Mouse (Mus musculus) kidney, postnatal 36 days (tissue): ENCODE data around the gene Rps18.

Experiments
- DNase-seq, 2 experiments: peaks; one replicate each; pipeline ENCODE4 v3.0.0; 2021 to 2022; ENCODE audit warnings: mixed read lengths in 2 of 2

Rps18 gene

DNA sequence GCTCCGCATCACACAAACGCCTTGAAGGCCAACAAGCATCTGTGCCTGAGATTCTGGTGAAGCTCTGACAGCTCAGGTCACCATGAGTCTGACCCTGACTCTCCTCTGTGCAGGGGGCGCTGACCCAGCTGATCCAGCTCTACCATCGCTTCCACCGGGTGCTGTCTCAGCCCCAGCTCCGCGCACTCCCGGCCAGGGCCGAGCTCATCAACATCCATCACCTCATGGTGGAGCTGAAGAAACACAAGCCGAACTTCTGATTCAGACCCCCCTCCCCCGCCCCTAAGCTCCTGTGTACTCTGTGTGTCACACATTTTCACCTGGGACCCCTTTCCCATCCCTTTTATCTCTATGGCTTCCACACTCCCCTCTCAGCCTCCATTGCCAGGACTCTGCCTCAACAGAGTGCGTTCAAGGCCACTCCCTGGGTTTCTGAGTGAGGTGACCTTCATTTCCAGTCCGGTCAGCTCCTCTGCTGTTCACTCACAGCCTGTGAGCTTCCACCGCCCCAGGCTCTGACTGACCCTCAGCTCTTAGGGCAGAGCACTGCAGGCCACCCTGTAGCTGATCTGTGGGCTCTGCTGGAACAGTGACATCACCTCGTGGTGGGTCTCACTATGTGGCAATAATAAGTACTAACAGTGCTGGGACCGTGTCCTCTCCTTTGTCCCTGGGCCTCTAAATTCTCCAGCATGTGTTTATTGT, 10.2 kb upstream of the Rps18 start:
- DNase-seq = no peak

DNA sequence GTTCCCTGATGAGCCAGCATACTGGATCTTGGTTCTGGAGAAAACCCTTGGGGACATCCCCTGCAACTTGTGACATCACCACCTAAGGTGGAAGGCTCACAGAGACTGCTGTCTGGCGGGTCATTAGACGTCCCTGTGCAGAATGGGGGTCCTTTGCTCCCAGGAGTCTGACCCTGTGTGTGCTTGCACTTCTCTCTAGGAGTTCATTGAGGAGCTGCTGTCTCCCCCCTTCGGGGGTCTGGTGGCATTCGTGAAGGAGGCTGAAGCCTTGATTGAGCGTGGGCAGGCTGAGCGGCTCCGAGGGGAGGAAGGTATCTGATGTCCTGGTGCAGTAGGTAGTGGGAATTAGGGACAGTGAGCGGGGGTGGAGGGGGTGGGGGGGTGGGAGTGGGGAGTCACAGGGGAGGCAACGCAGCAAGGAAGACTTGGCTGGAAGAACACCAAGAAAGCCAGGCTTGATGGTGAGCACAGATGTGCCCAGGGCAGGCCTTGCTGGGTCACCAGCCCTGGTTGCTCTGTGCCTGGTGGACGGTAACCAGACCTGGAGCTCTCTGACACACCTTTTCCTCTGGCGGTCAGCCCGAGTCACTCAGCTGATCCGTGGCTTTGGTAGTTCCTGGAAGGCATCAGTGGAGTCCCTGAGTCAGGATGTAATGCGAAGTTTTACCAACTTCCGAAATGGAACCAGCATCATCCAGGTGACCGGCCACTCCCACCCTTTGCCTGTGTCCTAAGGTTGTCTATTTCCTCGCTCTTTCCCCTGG, 9.5 kb upstream of the Rps18 start:
- DNase-seq = no peak

DNA sequence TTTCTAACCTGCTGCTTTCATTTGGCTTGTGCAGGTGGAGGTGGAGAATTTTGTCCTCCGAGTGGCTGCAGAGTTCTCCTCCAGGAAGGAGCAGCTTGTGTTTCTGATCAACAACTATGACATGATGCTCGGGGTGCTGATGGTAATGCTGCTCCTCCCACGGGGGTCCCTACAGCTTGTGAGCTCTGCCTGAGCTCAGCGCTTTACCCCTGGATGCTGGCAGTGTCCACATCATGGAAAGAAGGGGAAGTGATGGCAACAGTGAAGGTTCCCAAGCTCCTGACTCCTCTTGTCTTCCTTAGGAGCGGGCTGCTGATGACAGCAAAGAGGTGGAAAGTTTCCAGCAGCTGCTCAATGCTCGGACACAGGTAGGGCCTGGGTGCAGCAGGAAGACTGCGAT, 7.1 kb upstream of the Rps18 start:
- DNase-seq = no peak

DNA sequence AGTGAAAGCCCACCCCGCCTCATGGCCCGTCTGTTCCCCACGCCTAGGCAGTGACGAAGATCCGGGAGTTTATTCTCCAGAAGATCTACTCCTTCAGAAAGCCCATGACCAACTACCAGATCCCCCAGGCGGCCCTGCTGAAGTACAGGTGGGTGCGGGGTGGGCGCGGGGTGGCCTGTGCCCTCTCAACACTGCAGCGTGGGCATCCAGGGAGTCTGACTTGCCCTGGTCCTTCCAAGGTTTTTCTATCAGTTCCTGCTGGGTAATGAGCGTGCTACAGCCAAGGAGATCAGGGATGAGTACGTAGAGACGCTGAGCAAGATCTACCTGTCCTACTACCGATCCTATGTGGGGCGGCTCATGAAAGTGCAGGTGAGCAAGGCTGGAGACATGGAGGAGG, 4.1 kb upstream of the Rps18 start:
- DNase-seq = no peak

DNA sequence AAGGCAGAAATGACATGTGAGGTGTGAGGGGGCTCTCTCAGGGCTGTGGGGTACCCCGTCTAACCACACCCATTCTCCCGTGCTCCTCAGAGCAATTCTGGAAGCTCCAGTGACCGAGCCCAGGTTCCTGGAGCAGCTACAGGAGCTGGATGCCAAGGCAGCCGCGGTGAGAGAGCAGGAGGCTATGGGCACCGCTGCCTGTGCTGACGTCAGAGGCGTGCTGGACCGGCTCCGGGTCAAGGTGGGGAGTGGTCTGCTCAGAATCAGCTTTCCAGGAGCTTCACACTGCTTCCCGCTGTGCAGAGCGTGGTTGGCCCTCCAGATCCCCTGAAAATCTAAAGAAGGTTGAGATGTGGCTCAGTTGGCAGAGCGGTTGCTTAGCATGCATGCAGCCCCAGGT, 3.3 kb upstream of the Rps18 start:
- no peak for DNase-seq

DNA sequence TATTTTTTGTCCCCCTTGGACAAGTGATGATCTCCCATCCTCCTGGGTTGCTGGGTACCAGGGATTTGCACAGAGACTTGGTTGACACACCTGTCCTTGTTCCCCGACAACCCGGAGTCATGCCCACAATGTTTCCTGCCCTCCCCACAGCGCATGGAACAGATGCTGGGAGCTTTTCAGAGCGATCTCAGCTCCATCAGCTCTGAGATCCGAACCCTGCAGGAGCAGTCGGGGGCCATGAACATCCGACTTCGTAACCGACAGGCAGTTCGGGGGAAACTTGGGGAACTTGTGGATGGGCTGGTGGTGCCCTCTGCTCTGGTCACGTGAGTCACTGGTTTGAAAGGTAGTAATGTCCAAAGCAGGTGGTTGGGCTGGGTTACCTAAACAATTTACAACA, 2.6 kb upstream of the Rps18 start:
- no peak for DNase-seq

DNA sequence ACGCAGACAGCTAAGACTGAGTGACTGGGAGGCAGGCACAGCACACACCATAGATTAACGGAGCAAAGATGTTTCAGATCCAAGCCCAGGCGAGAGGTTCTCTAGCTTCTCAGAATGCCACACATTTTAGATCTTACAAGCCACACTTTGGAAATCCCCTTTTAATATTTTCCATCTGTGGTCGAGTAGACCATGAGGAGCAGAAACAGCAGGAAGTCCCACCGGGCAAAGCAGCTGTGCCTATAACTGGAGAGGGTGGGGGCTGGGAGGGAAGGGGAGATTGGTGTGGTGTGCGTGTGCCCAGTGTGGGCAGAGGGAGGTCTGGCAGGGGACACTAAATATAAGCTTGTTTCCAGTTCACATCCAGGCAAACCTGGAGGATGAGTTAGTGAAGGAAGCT, 1.7 kb upstream of the Rps18 start:
- DNase-seq = no peak

DNA sequence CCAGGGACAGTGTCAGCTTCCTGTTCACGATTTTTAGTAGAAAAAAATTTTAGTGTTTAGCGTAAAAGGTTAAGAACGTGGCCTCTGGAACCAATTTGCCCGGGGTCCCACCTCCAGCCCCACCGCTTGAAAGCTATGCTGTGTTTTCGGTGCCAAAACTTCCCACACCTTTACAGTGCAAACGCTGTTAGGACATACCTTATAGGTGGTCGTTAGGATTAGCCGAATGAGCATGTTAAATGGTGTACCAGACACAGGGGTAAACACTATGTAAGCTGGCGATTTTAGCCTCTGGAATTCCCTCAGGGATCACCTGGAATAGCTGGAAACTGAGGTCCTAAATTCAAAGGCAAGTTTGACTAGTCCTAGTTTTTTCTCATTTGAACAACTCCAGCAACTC, 535 bp upstream of the Rps18 start:
- DNase-seq = no peak

DNA sequence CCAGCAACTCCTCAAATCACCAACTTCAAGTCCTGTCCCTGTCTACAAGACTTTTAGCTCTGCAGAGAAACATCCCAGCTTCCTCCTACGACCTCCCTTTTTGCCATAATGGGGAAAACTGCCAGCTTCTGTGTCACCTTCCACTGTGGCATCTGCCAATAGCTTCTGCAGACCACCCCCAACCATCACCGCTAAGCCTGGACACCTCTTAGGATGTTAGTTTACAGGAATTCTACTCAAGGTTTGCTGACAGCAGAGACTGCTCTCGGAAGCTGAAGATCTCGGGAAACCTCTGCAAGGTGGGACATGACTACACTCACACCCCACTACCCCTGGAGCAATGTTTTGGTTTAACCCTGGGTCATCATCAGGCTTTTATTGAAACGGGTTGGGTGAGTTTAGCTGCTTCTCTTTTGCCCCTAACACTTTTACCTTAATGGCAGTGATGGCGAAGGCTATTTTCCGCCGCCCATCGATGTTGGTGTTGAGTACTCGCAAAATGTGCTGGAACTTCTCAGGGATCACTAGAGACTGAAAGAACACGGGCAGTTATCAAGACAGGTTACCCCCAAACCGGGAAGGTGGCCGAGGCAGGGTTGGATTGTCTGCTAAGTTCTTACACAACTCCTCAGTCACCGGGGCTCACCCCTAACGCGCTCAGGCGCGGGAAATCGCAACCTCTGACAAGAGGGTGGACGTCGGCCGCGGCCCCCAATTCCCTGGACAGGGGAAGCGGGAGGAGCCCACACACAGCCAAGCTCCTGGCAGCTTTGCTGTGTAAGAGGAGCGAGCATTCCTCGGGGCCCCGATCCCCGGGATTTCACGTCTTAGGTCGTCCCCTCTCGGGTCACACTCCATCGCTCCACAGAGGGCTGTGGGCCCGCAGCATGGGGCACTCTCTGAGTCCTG, 901 bp downstream of the Rps18 start:
- DNase-seq = no peak

DNA sequence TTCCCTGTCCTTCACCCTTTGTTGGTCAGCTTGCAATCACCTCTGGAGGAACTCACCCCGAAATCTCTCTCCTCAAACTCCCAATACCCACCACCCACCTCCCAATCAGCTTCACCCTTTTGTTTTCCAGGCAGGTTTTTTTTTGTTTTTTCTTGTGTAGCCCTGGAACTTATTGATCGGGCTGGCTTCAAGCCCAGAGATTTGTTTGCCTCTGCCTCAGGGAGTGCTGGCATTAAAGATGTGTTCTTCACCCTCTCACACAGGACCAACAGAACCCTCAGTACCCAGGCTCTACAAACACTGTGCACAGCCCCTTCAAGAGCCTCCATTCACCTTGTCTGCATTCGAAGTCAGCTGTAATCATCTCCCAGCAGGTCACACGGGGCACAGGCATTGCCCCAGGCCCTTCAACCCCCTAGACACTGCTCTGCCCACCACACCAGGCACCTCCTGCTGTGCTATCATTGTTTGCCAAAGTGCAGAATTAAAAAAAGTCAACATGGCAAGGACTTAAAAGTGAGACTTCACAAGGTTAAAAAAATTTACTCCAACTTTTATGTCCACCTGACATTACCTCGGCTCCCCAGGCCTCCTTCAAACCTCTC, 1.7 kb downstream of the Rps18 start:
- no peak for DNase-seq

DNA sequence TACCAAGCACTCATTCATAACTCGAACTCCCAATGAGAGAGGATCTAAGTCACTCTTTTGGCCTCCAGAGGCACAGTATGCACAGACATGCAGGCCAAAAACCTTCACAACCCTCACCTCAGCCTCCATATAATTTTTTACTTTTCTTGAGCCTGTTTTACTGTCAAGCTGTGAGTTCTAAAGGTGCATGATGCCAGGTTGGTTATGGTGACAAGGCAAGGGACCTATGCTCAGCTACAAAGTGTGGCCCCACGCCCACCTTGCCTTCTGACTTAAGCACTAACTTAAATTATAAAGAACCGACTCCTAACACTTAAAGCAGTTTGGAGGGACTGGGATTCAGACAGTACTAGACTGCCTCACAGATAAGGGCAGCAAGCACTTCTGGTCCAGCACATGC, 2.5 kb downstream of the Rps18 start:
- no peak for DNase-seq

DNA sequence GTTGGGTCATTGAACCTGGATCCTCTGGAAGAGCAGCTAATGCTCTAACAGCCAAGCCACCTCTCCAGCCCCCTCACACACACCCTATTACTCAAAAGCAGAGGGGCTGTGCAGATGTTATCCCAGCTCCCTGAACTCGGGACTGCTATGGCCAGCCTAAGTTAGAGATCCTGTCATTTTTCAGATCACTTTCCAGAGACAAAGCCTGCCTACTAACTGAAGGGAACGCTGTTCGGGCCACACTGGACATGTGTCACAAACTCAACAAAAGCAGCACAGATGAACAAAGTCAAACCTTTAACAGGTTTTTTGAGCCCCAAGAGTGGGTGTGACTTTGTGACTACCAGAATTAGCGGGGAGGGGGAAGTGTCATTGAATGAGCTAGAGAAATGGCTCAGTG, 2.9 kb downstream of the Rps18 start:
- no peak for DNase-seq

DNA sequence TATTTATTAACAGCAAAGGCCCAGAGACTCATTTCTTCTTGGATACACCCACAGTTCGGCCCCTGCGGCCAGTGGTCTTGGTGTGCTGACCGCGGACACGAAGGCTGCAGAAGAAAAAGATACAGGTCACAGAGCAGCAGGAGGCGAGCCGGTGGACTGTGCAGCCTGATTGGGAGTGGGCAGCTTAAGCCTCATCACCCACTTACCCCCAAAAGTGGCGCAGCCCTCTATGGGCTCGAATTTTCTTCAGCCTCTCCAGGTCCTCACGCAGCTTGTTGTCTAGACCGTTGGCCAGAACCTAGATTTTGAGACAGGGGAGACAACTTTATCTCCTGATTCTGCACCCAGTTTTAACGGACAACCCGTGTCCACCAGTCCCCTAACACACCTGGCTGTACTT, 3.8 kb downstream of the Rps18 start:
- DNase-seq = peak in 1 of 2 experiments; percentile 4

DNA sequence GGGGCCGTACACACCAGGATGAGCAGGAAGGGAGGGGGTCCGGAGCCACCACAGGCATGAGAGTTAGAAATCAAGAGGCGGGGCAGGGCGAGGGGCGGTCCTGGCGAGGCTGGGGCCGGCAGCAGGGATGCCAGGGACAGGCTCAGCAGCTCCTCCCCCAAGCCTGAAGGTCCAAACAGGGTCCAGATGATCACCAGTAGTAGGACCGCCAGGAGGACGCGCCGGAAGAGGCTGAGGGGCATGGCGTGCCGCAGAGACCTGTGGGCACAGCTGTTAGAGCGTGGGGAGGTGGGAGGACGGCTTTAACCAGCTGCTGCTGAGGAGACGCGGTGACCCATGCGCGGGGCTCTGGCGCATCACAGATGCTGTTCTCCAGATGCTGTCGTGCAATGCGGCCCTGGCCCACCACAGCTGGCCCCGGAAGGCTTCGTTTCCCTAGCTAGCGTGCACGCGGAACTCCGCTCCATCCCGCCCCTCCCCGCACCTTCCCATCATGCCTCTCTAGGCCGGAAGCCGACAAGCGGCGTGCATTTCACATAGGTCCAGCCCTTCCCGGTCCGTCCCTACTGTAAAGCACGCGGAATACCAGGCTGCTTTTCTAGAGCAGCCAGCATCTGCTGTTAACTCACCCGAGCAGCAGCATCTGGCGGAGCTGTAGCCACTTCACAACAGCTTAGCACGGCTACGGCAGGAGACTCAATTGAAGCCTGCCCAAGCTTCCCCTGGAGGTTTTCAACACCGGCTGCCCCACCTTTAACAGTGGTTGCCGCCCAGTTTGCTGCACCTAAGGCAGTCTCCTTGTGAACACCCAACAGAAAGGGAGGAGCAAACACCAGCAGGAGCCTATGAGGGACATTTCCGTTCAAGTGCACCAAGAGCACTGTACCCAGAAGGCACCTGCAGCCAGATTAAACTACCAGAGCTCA, 4.5 kb downstream of the Rps18 start, which contains the start of gene B3galt4:
B3galt4 (minus strand) TSS at position 468 of the 926 bp plus-strand sequence.
- peak; percentile 81 to 90 for DNase-seq

DNA sequence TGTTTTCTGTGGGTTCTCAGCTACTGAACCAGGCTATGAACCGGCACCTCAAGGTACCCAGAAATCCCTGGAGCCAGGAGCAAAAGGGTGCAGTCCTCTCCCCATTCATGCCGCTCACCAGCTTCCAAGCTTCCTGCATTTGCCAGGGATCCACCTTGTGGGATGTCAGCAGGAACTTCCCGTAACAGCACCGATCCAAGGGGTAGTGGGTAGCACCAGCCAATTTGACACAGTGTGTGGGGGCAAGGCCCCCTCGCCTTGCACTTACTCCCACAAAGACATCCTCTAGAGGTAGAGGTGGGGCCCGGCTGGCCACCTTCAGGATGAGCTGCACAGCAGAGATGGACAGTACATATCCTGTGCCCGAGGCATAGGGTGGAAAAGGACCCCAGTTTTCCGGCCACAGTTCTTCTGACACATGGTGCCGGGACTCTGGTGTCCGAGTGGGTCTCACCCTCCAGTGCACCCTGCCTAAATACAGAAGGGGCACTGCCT, 5.6 kb downstream of the Rps18 start:
- DNase-seq = no peak

DNA sequence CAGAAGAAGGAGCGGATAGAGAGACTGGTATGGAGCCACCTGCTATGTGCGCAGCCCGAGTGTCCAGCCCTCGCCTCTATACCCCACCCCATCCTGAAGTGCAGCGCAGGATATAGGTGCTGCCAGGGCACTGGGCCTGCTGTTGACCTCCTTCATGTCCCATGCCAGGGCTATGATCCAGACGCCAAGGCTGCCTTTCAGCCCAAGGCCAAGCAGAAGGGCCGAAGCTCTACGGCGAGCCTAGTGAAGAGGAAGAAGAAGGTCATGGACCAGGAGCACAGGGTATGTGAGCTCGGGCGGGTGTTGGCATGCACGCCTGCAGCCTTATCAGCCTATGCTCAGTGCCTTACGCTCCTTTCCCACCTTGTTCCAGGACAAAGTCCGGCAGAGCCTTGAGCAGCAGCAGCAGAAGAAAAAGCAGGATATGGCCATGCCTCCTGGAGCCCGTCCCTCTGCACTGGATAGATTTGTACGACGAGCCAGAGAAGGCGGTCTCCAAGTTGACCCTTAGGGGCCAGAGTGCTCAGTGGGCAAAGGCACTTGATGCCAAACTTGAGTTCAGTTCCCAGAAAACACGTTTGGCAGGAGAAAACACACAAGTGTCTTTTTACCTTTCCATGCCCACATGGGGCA, 6.8 kb downstream of the Rps18 start:
- no peak for DNase-seq

DNA sequence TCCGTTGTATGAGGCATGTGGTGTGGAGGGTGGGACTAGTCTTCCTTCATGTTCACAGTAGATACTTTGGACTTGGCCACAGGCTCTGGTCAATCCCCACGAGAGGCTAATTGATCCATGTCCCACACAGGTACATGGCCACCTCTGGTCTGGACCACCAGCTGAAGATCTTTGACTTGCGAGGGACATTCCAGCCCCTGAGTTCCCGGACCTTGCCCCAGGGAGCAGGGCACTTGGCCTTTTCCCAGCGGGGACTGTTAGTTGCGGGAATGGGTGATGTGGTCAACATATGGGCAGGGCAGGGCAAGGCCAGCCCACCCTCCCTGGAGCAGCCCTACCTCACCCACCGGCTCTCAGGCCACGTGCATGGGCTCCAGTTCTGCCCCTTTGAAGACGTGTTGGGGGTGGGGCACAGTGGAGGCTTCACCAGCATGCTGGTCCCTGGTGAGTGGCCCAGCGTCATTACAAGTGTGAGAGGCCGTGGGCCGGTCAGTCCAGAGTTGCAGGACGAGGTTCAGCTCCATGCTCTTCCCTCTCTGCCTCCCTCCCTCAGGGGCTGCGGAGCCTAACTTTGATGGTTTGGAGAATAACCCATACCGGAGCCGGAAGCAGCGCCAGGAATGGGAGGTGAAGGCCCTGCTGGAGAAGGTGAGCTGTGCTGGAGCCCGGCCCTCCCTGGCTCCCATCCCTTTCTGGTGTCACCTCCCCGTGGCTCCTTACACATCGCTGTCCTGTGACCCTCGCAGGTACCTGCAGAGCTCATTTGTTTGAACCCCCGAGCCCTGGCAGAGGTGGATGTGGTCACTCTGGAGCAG, 7.5 kb downstream of the Rps18 start:
- DNase-seq = no peak

DNA sequence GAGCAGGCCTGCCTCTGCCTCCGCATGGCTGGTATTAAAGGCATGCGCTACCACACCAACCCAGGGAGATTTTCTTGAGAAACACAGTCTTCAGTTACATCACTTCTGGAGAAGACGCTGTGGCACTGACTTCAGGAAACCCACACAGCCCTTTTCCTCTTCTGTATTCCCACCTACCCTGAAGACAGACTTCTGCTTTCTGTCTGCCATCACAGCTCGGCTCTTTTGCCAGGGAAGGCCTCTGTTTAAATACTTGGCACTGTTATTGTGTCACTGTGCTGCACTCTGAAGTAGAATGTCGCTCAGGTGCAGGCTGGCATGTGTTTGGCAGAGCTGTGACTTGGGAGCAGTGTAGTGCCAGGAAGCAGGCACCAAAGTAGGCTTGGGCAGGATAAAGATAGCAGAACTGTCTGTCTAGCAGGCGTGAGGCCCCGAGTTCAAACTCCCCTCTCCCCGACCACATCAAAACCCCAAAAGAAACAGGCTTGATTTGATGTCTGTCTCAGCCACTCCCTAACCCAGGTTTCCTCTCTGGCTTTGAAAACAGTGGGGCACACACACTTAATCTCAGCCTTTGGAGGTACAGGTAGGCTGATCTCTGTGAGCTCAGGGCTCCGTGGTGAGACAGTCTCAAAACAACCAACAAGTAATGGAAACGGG, 8.2 kb downstream of the Rps18 start:
- no peak for DNase-seq

DNA sequence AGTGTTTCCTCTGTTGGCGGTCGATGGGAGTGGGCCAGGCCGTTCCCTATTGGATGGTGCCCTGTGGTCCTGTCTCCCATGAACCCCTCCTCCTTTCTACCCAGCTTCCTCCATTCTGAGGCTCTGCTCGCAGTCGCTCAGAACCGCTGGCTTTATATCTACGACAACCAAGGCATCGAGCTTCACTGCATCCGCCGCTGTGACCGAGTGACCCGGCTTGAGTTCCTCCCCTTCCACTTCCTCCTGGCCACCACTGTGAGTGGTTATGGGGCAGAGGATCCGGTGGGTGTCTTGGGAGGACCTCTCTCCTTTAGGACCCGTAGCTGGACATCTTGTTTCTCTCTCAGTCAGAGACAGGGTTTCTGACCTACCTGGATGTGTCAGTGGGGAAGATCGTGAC, 12.3 kb downstream of the Rps18 start:
- DNase-seq = no peak

DNA sequence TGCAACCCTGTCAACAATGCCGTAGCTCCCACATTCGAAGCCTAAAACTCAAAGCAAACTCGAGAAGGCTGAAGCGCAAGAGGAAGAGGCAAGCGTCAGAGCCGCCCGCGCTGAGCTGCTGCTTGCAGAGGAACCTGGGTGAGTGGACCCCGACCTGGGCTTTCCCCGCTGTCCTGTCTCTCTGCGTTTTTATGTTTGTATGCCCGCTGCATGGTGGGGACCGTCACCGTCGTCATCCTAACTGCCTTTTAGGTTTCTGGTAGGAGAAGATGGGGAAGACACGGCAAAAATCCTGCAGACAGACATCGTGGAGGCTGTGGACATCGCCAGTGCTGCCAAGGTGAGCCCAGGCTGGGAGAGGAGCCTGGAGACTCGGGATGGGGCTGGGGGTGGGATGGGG, 14.4 kb downstream of the Rps18 start:
- no peak for DNase-seq
